Mouse (Mus musculus) neural tube, postnatal 0 days (tissue): ENCODE data around the gene Insyn1. TPM values are rescaled to one million over a fixed set of nuclear protein-coding genes. Genes with fewer than 3 reads are reported as not detected.

Experiments
- polyA plus RNA-seq: library from polyadenylated mRNA; unstranded; fragments of >200 nt; fragmentation: Nextera tagmentation; extraction: Ambion mirVana; gene quantifications from 2 replicates; pipeline ENCODE4 v1.2.1, GENCODE M21; 2015

Gene Insyn1
- 10.6 and 12.5 TPM in 2 replicates for polyA plus RNA-seq

GRCm38 (mm10) chr9:58487851-58488801 is at the start of gene Insyn1:
Gene Insyn1 (plus strand): TSS chr9:58488603.

Other genes starting within 250 kb of the Insyn1 start
- gene Pml, start 238.8 kb upstream of the Insyn1 start, polyA plus RNA-seq = 3.2 TPM in 2 replicates
- 128 and 132 TPM in 2 replicates for gene Stoml1, start 235.4 kb upstream of the Insyn1 start, polyA plus RNA-seq
- gene Loxl1, start 175.4 kb upstream of the Insyn1 start, polyA plus RNA-seq = 9.5 and 11.1 TPM in 2 replicates
- gene Tbc1d21, start 118.1 kb upstream of the Insyn1 start, polyA plus RNA-seq = not detected in 2 replicates
- gene Cd276, start 66.8 kb downstream of the Insyn1 start, polyA plus RNA-seq = 16.0 and 19.9 TPM in 2 replicates
- 313 and 331 TPM in 2 replicates for gene Nptn, start 93.6 kb downstream of the Insyn1 start, polyA plus RNA-seq